Mouse (Mus musculus) bone marrow macrophage, adult 2 months (primary cell): ENCODE results near the gene Ankrd61.

Source experiments
- CTCF ChIP-seq: IDR thresholded peaks from 2 replicates; pipeline ENCODE4 v1.5.1; 2012; ENCODE audit warnings: low read depth, mild to moderate bottlenecking, low read length, moderate library complexity
- POLR2A ChIP-seq: IDR thresholded peaks from 2 replicates; pipeline ENCODE4 v1.6.1; 2012; ENCODE audit warnings: mild to moderate bottlenecking, low read depth, low read length, borderline replicate concordance

DNA sequence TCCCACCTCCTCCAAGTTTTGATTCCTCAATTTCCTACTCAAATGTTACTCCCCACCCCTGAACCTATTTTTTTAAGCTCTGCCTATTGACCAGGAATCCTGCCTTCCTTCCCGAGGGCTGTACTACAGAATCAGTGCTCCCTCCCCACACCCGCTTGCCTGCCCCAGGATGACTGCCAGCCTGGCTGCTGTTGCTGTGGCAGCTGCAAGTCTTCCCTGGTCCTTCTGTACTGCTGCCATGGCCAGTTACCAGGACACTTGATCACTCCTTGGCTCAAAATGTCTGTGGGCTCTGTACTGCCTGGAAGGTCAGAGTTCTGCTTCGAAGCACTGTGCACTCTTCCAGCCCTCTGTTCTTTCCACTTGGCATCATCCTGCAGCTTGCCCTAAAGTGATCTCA is 4.6 kb upstream of the Ankrd61 start:
- TF ChIP-seq CTCF (no peak), POLR2A (no peak)
